Mouse (Mus musculus) embryonic facial prominence, embryonic 11.5 days (tissue): ENCODE measurements around the gene Dock8. TPM values are rescaled to one million over a fixed set of nuclear protein-coding genes. Genes with fewer than 3 reads are reported as not detected.

Experiments
- ATAC-seq: fragments of 200-750 bp; cut with Nextera tagmentation; replicated peaks from 2 replicates; pipeline ENCODE4 v1.8.0; 2017; ENCODE audit warnings: low read depth; ENCODE audit not compliant: insufficient number of reproducible peaks, low FRiP score, low TSS enrichment
- DNase-seq: peaks from one replicate; pipeline ENCODE4 v3.0.0-alpha.2; 2015; ENCODE audit warnings: low spot score
- H3K27ac ChIP-seq: fragments of 300-500 bp; sonication (generic); replicated peaks from 2 replicates; pipeline ENCODE4 v1.5.1; 2014; ENCODE audit warnings: mild to moderate bottlenecking, low read depth, low read length, control low read depth
- H3K27me3 ChIP-seq: fragments of 300-500 bp; sonication (generic); 2 replicates; pipeline ENCODE4 v1.6.1; 2014; ENCODE audit warnings: mild to moderate bottlenecking, low read length, moderate library complexity, mixed read lengths; ENCODE audit not compliant: control insufficient read depth, insufficient read depth
- H3K36me3 ChIP-seq: fragments of 300-500 bp; sonication (generic); replicated peaks from 2 replicates; pipeline ENCODE4 v1.6.1; 2014; ENCODE audit warnings: low read depth, mild to moderate bottlenecking, low read length, moderate library complexity, mixed read lengths; ENCODE audit not compliant: control insufficient read depth, insufficient read depth
- H3K4me1 ChIP-seq: fragments of 300-500 bp; sonication (generic); 2 replicates; pipeline ENCODE4 v1.6.1; 2014; ENCODE audit warnings: low read length, mixed read lengths; ENCODE audit not compliant: control insufficient read depth, insufficient read depth
- H3K4me2 ChIP-seq: fragments of 300-500 bp; sonication (generic); 2 replicates; pipeline ENCODE4 v1.6.1; 2014; ENCODE audit warnings: low read depth, mild to moderate bottlenecking, control low read depth, low read length, moderate library complexity
- H3K4me3 ChIP-seq: fragments of 300-500 bp; sonication (generic); 2 replicates; pipeline ENCODE4 v1.5.1; 2014; ENCODE audit warnings: low read depth, low read length, control low read depth
- H3K9ac ChIP-seq: fragments of 300-500 bp; sonication (generic); replicated peaks from 2 replicates; pipeline ENCODE4 v1.6.1; 2014; ENCODE audit warnings: mild to moderate bottlenecking, control low read depth, low read length
- H3K9me3 ChIP-seq: fragments of 300-500 bp; sonication (generic); replicated peaks from 2 replicates; pipeline ENCODE4 v1.6.1; 2016; ENCODE audit warnings: mild to moderate bottlenecking, low read length, inconsistent platforms, mixed read lengths; ENCODE audit not compliant: control insufficient read depth
- WGBS: fragments of 180-500 bp; shearing (Covaris S2); extraction: QIAGEN DNeasy Blood & Tissue Kit; methylation state at CpG from one replicate; pipeline ENCODE4 v1.1.7; 2014; 5-methylcytosine and 5-hydroxymethylcytosine counted together
- polyA plus RNA-seq: library from polyadenylated mRNA; unstranded; fragments of >200 nt; fragmentation: Nextera tagmentation; extraction: Ambion mirVana; gene quantifications from 2 replicates; pipeline ENCODE4 v1.2.1, GENCODE M21; 2014

The Dock8 gene
- polyA plus RNA-seq, 1 experiment from 2014 or later = 2.1 TPM

DNA sequence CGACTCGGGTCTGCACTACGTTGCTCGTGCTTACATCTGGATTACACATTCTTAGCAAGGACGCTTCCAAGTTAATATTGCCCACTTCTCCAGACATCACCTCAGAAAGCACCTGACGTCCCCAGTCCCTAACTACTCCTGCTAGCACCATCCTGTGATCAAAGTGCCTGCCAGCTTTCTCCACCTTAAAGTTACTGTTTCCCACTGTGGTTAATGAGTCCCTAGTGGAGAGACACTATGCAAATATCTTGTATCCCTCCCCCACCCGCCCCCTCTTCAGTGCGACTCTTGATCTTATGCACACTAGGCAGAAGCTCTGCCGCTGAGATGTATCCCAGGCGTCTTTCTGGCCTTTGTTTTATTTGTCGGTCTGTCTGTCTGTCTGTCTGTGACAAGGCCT lies 21.3 kb upstream of the Dock8 start:
- no peaks in the 10 kb centered on the region for H3K36me3 ChIP-seq
- H3K9ac ChIP-seq = no peak overlapping the region
- no peak overlapping the region for H3K4me2 ChIP-seq
- no peak overlapping the region for H3K27ac ChIP-seq
- WGBS = 76% methylated on average over 11 of the region's 11 CpGs
- no peak for DNase-seq
- H3K4me1 ChIP-seq = no peaks in the 10 kb centered on the region
- H3K4me3 ChIP-seq = no peak overlapping the region
- no peaks in the 10 kb centered on the region for H3K27me3 ChIP-seq
- no peak for ATAC-seq
- H3K9me3 ChIP-seq = no peaks in the 10 kb centered on the region

DNA sequence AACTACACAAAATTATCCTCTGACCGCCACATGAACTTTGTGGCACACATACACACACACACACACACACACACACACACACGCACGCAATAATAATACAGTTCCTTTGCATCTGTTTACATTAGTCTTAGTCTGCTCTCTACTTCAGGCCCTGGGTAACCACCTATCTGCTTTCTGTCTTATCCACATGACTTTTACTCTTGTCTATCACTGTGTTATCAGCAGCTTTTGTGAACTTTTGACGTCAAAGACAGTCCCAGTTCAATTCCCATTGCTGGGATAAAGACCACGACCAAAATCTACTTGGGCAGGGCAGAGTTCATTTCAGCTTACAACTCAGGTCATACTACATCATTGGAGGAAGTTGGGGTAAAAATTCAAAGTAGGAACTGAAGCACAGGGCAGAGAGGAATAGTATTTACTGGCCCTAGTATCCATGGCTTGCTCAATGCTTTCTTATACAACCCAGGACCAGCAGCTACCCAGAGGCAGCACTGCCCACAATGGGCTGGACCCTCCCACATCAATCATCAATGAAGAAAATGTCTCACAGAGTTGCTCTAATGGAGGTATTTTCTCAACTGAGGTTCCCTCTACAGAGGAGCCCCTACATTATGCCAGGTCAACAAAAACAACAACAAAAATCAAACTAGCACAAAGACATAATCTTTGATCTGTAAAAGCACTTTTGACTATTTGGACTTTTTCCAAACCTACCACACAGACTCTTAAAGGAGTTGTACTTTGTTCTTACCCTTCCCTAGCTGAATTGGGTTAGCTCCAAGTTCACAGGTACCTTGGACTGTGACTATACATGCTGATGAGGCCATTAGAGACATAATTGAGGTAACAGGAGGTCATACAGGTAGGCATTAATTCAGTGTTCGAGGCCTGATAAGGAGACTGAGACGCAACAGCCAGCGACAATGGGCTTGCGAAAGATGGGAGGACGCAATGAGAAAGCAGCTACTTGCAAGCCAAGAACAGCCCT lies 20.2 kb upstream of the Dock8 start:
- Histone ChIP-seq H3K27ac (no peak overlapping the region), H3K9me3 (no peaks in the 10 kb centered on the region), H3K4me1 (no peaks in the 10 kb centered on the region), H3K27me3 (no peaks in the 10 kb centered on the region), H3K4me3 (no peak overlapping the region), H3K9ac (no peak overlapping the region), H3K36me3 (no peaks in the 10 kb centered on the region), H3K4me2 (no peak overlapping the region)
- DNase-seq = no peak
- no peak for ATAC-seq
- 89% methylated on average over 10 of the region's 10 CpGs for WGBS

DNA sequence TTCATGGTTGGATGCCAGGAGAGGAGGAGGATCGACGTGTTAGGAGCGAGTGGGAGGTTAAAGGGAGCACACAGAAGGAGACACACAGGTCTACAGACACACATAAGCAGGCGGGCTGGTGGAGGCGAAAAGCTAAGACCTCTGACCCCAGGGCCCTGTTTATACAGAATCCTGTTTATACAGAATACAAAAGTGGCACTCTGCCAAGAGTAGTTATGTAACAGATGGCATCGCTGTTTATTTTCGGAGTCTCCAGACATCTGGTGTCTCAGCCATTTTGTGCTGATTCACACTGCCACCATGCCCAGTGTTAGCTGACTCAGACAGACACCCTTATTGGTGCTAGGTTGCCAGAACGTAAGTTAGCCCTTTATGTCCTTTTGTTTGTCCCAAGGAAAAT lies 18.0 kb upstream of the Dock8 start:
- Histone ChIP-seq H3K9me3 (no peaks in the 10 kb centered on the region), H3K4me3 (no peak overlapping the region), H3K4me2 (no peak overlapping the region), H3K9ac (no peak overlapping the region), H3K36me3 (no peaks in the 10 kb centered on the region), H3K27ac (no peak overlapping the region), H3K27me3 (no peaks in the 10 kb centered on the region), H3K4me1 (no peaks in the 10 kb centered on the region)
- 60% methylated on average over 8 of the region's 8 CpGs for WGBS
- ATAC-seq = no peak; the same call in 1 of the 2 replicates
- peak; percentile 26 for DNase-seq

DNA sequence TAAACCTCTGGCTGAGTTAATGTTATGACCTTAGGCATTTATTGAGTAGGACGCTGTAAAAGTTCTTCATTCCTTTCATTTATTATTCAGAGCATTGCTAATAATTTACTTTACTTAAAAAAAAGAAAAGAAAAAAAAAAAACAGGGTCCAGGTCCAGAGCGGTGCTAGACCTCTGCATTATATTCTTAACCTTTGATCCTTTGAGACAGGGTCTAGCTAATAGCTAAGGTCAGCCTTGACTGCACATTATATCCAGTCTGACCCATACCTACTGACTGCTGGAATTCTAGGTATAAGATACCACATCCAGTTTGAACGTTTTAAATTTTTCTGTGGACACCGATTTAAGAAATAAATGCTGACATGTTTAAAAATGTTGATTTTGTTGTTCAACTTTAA lies 16.3 kb upstream of the Dock8 start:
- WGBS = 77% methylated on average over 4 of the region's 4 CpGs
- H3K9ac ChIP-seq = no peak overlapping the region
- no peaks in the 10 kb centered on the region for H3K36me3 ChIP-seq
- H3K4me1 ChIP-seq = no peaks in the 10 kb centered on the region
- DNase-seq (no peak), ATAC-seq (no peak)
- no peaks in the 10 kb centered on the region for H3K27me3 ChIP-seq
- H3K4me2 ChIP-seq = no peak overlapping the region
- no peaks in the 10 kb centered on the region for H3K9me3 ChIP-seq
- no peak overlapping the region for H3K27ac ChIP-seq
- no peak overlapping the region for H3K4me3 ChIP-seq

DNA sequence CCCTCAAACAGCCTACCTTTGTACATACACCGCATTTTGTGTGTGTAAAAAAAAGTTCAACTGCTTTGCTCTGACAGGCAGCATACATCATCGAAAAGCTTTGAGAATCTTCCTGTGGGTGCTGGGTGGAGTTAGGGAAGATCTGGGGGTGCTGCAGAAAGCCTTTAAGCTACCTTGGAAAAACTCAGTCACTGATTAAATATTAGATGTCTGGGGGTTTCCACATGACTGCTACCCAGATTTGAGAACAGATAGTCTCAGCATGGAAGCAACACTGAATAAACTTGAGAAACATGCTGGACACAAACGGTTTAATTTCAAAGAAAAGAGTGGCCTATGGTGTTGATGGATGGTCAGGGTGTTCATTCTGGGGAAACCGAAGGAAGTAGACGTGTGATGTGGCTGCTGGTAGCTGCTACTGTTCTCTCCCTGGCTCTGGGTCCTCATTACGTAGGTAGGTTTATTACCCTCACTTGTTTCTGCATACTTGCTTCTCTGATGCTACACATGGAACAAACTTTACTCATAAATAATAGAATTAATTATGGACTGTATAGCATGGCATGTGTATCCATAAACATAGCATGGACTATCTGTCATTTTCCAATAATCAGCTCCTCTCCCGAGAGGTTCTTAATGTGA lies 15.4 kb upstream of the Dock8 start:
- Histone ChIP-seq H3K9ac (no peak overlapping the region), H3K27ac (no peak overlapping the region), H3K36me3 (no peaks in the 10 kb centered on the region), H3K4me3 (no peak overlapping the region), H3K4me1 (no peaks in the 10 kb centered on the region), H3K4me2 (no peak overlapping the region), H3K9me3 (no peaks in the 10 kb centered on the region), H3K27me3 (no peaks in the 10 kb centered on the region)
- 79% methylated on average over 7 of the region's 7 CpGs for WGBS
- DNase-seq = no peak
- no peak for ATAC-seq

DNA sequence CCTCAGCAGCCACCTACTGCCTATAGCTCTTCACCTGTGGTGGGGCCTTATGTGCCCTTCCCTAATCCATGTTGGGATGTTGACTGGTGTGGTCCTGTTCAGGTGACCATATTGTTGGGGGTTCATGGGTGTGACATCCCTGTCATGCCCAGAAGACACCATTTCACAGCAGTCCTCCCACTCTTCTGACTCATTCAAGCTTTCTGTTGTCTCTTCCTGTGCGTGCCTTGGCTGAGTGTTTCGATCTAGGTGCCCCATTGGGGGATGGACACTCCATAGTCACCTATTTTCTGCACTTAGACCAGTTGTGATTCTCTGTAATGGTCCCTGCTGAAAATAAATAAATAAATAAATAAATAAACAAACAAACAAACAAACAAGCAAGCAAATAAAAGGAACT lies 14.3 kb upstream of the Dock8 start:
- 91% methylated on average over 2 of the region's 2 CpGs for WGBS
- DNase-seq = no peak
- Histone ChIP-seq H3K27ac (no peak overlapping the region), H3K9ac (no peak overlapping the region), H3K36me3 (no peaks in the 10 kb centered on the region), H3K4me1 (no peaks in the 10 kb centered on the region), H3K4me3 (no peak overlapping the region), H3K4me2 (no peak overlapping the region), H3K27me3 (no peaks in the 10 kb centered on the region), H3K9me3 (no peaks in the 10 kb centered on the region)
- ATAC-seq = no peak

DNA sequence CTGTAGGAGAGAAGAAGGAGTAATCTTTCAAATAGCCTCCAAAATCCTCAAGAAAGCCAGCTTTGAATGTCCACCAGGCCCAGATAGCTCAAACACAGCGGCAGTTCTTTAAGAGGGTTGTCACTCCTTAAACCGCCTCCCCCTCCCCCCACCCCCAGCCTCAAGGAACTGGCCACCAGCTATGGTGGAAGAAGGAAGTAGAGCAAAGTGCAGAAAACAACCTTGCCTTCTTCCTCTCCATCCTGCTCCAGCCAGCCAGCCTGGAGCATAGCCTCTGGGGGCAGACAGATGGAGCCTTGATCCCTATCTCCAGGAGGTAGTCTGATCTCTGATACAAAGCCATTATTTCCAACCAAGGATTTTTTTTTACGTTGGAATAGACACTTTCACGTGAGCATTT lies 12.0 kb upstream of the Dock8 start:
- no peak overlapping the region for H3K9ac ChIP-seq
- no peak for DNase-seq
- H3K4me3 ChIP-seq = no peak overlapping the region
- ATAC-seq = no peak
- H3K27me3 ChIP-seq = no peaks in the 10 kb centered on the region
- H3K9me3 ChIP-seq = no peaks in the 10 kb centered on the region
- no peaks in the 10 kb centered on the region for H3K36me3 ChIP-seq
- 73% methylated on average over 4 of the region's 4 CpGs for WGBS
- no peak overlapping the region for H3K27ac ChIP-seq
- no peak overlapping the region for H3K4me2 ChIP-seq
- no peaks in the 10 kb centered on the region for H3K4me1 ChIP-seq

DNA sequence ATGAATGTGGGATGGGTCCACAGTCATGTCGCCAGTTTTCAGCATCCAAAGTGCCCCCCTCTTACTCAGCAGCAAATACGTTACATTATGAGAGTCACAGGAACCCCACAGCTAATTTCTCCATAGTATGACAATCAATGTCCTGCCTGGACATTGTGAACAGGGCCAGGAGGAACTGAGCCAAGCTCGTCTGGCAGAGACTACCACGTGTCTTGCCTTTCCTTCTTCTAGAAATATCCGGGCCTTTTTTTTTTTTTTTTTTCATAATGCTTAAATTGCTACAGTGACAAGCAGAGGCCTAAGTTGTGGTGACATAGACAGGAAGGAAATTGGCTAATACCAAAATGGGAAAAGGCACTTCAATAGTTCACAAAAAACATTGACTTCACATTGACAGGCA lies 10.5 kb upstream of the Dock8 start:
- no peak for DNase-seq
- Histone ChIP-seq H3K4me1 (no peaks in the 10 kb centered on the region), H3K9me3 (no peaks in the 10 kb centered on the region), H3K36me3 (no peaks in the 10 kb centered on the region), H3K4me3 (no peak overlapping the region), H3K27me3 (no peaks in the 10 kb centered on the region), H3K27ac (no peak overlapping the region), H3K9ac (no peak overlapping the region), H3K4me2 (no peak overlapping the region)
- ATAC-seq = no peak
- 77% methylated on average over 5 of the region's 5 CpGs for WGBS
